Mouse (Mus musculus) activated CD4-positive, CD25-positive, alpha-beta regulatory T cell, adult 4 months (primary cell): ENCODE measurements around the gene Cdc42bpg. TPM values are rescaled to one million over a fixed set of nuclear protein-coding genes. Genes with fewer than 3 reads are reported as not detected.

Experiments used
- ATAC-seq: one replicate; pipeline ENCODE4 v1.8.0; 2017
- polyA plus RNA-seq, 2 experiments: library from polyadenylated mRNA; unstranded; fragments of 100-300 nt; shearing (Covaris generic); gene quantifications; one replicate each; pipeline ENCODE4 v1.2.1; 2017

Gene Cdc42bpg
- polyA plus RNA-seq, 2 experiments from 2014 or later: 0.11 to 0.17 TPM

- ATAC-seq: no peak
Observed at GRCm38 (mm10) chr19:6333761-6334595, 27.7 kb downstream of the Cdc42bpg start.

GRCm38 (mm10) chr19:6334673-6335457 lies 28.6 kb downstream of the Cdc42bpg start, which contains the start of gene Men1:
Gene Men1, plus strand, starts transcription at chr19:6334979.
- peak; percentile 88 for ATAC-seq

GRCm38 (mm10) chr19:6335458-6335827 lies 29.2 kb downstream of the Cdc42bpg start:
- no peak for ATAC-seq

GRCm38 (mm10) chr19:6336920-6337319 lies 30.7 kb downstream of the Cdc42bpg start:
- ATAC-seq: no peak

- ATAC-seq: no peak
Observed at GRCm38 (mm10) chr19:6338171-6338570, 31.9 kb downstream of the Cdc42bpg start.

- ATAC-seq: no peak
Observed at GRCm38 (mm10) chr19:6338716-6339115, 32.5 kb downstream of the Cdc42bpg start.

GRCm38 (mm10) chr19:6339191-6339590 lies 32.9 kb downstream of the Cdc42bpg start:
- ATAC-seq: no peak

- peak; percentile 66 for ATAC-seq
Observed at GRCm38 (mm10) chr19:6339890-6340504, 33.7 kb downstream of the Cdc42bpg start.

- ATAC-seq: peak; percentile 62
Observed at GRCm38 (mm10) chr19:6340524-6341452, 34.5 kb downstream of the Cdc42bpg start, which contains the start of gene Map4k2. Gene Map4k2, plus strand, starts transcription at chr19:6341135.

GRCm38 (mm10) chr19:6341453-6342077 lies 35.3 kb downstream of the Cdc42bpg start:
- ATAC-seq: no peak

- no peak for ATAC-seq
Observed at GRCm38 (mm10) chr19:6342276-6342933, 36.1 kb downstream of the Cdc42bpg start.

GRCm38 (mm10) chr19:6343066-6343925 lies 37.0 kb downstream of the Cdc42bpg start:
- no peak for ATAC-seq

GRCm38 (mm10) chr19:6343996-6344395 lies 37.7 kb downstream of the Cdc42bpg start:
- no peak for ATAC-seq

- no peak for ATAC-seq
Observed at GRCm38 (mm10) chr19:6346023-6346422, 39.8 kb downstream of the Cdc42bpg start.

- no peak for ATAC-seq
Observed at GRCm38 (mm10) chr19:6346661-6347060, 40.4 kb downstream of the Cdc42bpg start.

GRCm38 (mm10) chr19:6347615-6348014 lies 41.4 kb downstream of the Cdc42bpg start:
- ATAC-seq: no peak

GRCm38 (mm10) chr19:6348717-6349116 lies 42.5 kb downstream of the Cdc42bpg start:
- ATAC-seq: no peak

GRCm38 (mm10) chr19:6349215-6349983 lies 43.1 kb downstream of the Cdc42bpg start:
- no peak for ATAC-seq
